Comparison of ENCODE assay signal across 15 mouse cellular contexts in genomic region chr17:46701489-46701888, GRCm38 (mm10). TPM values are rescaled to one million over a fixed set of nuclear protein-coding genes. Genes with fewer than 3 reads are reported as not detected.
A peak's percentile ranks its signal among the peaks of the same experiment; 100 is the strongest.
DNase-seq lines count a peak whose midpoint lies in the region; ATAC-seq and TF ChIP-seq lines count a peak whose summit lies in the region.
"Had no signal": no experiment of that assay in that cellular context is flagged by ENCODE, and none has a peak within 500 bp of the region (broad histone marks: within the 10 kb centered on the region; RNA-seq: fewer than 3 reads in every experiment).

No protein-coding gene starts in this region.

- peaks cover 22% of the 10 kb centered on the region for H3K4me1 ChIP-seq in limb, embryonic 14.5 days (ENCODE audit: control insufficient read depth, insufficient read depth, low read length)
- H3K4me1 ChIP-seq in stomach, postnatal 0 days (replicated peaks; ENCODE audit: control insufficient read depth, insufficient read depth) = peaks cover 5% of the 10 kb centered on the region; the same call in 1 of the 2 replicates

- no peaks in the 10 kb centered on the region for H3K27me3 ChIP-seq in limb, embryonic 14.5 days (ENCODE audit: control insufficient read depth, insufficient read depth, low read length)
- no peaks in the 10 kb centered on the region for H3K27me3 ChIP-seq in stomach, postnatal 0 days (ENCODE audit: control insufficient read depth, insufficient read depth, low read length)
- H3K27me3 ChIP-seq: embryonic facial prominence, embryonic 15.5 days; liver, embryonic 13.5 days had no signal

- intact Hi-C loops in gastrocnemius, postnatal 14 days (cut with DNase I; ENCODE audit: low total_unique reads) = no loop called here
- intact Hi-C loops in gastrocnemius, postnatal 36 days (cut with DNase I) = no loop called here
- intact Hi-C loops in left cerebral cortex, adult 2 months (cut with DNase I) = loop anchor here (5.0 kb wide), 1 partner anchor 149 kb away; no protein-coding TSS in a partner anchor

- no peak for TF ChIP-seq CTCF in left cerebral cortex, adult 2 months (IDR thresholded peaks at IDR 0.05)
- TF ChIP-seq CTCF in stomach, postnatal 0 days (IDR thresholded peaks at IDR 0.05; ENCODE audit: low read depth) = no peak

- DNase-seq in gastrocnemius, postnatal 14 days = peak; percentile 4
- no peak for DNase-seq in gastrocnemius, postnatal 36 days
- no peak for DNase-seq in left cerebral cortex, adult 2 months (ENCODE audit: extremely low spot score in 1 of 2, low spot score in 2 of 2)
- DNase-seq in left cerebral cortex, adult 9 months (ENCODE audit: low spot score in 2 of 2) = no peak
- DNase-seq in limb, embryonic 14.5 days (ENCODE audit: low spot score) = no peak
- DNase-seq in stomach, postnatal 0 days (ENCODE audit: low spot score) = no peak
- no peak for DNase-seq in retina, postnatal 1 day
- DNase-seq in lung, postnatal 14 days = no peak
- DNase-seq: adrenal gland, postnatal 10 days; cerebellum, adult 11 months; heart, postnatal 36 days; layer of hippocampus, adult 9-11 months; liver, embryonic 13.5 days; thymus, postnatal 36 days had no signal

- no peak for ATAC-seq in limb, embryonic 14.5 days (ENCODE audit: low FRiP score, low read depth)
- no peak for ATAC-seq in stomach, postnatal 0 days (ENCODE audit: low FRiP score, low TSS enrichment)

- H3K36me3 ChIP-seq in limb, embryonic 14.5 days (ENCODE audit: control insufficient read depth, insufficient read depth, low read length) = peaks cover 27% of the 10 kb centered on the region
- H3K36me3 ChIP-seq in stomach, postnatal 0 days (ENCODE audit: control insufficient read depth, insufficient read depth, low read length) = no peaks in the 10 kb centered on the region; the same call in 1 of the 2 replicates

- TF ChIP-seq POLR2A in limb, embryonic 14.5 days (IDR thresholded peaks at IDR 0.05; ENCODE audit: borderline replicate concordance, extremely low read depth, insufficient read depth, insufficient read length) = no peak

- no peak overlapping the region for H3K4me2 ChIP-seq in limb, embryonic 14.5 days (replicated peaks; ENCODE audit: low read depth, low read length, severe bottlenecking)
- H3K4me2 ChIP-seq in stomach, postnatal 0 days (replicated peaks; ENCODE audit: low read depth) = no peak overlapping the region
- H3K4me2 ChIP-seq: embryonic facial prominence, embryonic 15.5 days had no signal

- H3K9ac ChIP-seq in limb, embryonic 14.5 days (ENCODE audit: low read depth, low read length, severe bottlenecking) = 0 out of 2 replicates have a peak overlapping the region, but pooled peaks have one; percentile 12
- H3K9ac ChIP-seq in stomach, postnatal 0 days (ENCODE audit: low read length) = 0 out of 2 replicates have a peak overlapping the region, but pooled peaks have one; percentile 18
- H3K9ac ChIP-seq: embryonic facial prominence, embryonic 15.5 days had no signal

- H3K27ac ChIP-seq in left cerebral cortex, adult 2 months = peak overlapping the region; percentile 13; the same call in 1 of the 2 replicates
- H3K27ac ChIP-seq in limb, embryonic 14.5 days (replicated peaks; ENCODE audit: low read depth, low read length) = no peak overlapping the region
- 0 out of 2 replicates have a peak overlapping the region, but pooled peaks have one; percentile 18 for H3K27ac ChIP-seq in stomach, postnatal 0 days (replicated peaks)
- H3K27ac ChIP-seq: embryonic facial prominence, embryonic 15.5 days; liver, embryonic 13.5 days had no signal

- no peak for TF ChIP-seq EP300 in stomach, postnatal 0 days (optimal IDR thresholded peaks at IDR 0.05)

- 88% methylated on average over 12 of the region's 12 CpGs for WGBS in limb, embryonic 14.5 days
- 73% methylated on average over 12 of the region's 12 CpGs for WGBS in stomach, postnatal 0 days

- no peaks in the 10 kb centered on the region for H3K9me3 ChIP-seq in limb, embryonic 14.5 days (ENCODE audit: control insufficient read depth, low read length)
- no peaks in the 10 kb centered on the region for H3K9me3 ChIP-seq in stomach, postnatal 0 days (ENCODE audit: control insufficient read depth, low read length)
- H3K9me3 ChIP-seq: embryonic facial prominence, embryonic 15.5 days; liver, embryonic 13.5 days had no signal

- peak overlapping the region; percentile 11 for H3K4me3 ChIP-seq in left cerebral cortex, adult 2 months
- no peak overlapping the region for H3K4me3 ChIP-seq in limb, embryonic 14.5 days (replicated peaks; ENCODE audit: low read length)
- no peak overlapping the region for H3K4me3 ChIP-seq in stomach, postnatal 0 days (ENCODE audit: low read depth, low read length)
- H3K4me3 ChIP-seq: embryonic facial prominence, embryonic 15.5 days; liver, embryonic 13.5 days had no signal

RNA-seq across cellular contexts. Expression of gene Ppp2r5d, which starts 3.4 kb away (rescaled TPM):
- 10 to 100 TPM; 26.9 to 29.1 TPM for total RNA-seq in gastrocnemius, postnatal 14 days (2021)
- 10 to 100 TPM; 23.4 to 26.7 TPM for total RNA-seq in gastrocnemius, postnatal 36 days (2021)
- 10 to 100 TPM; 79.5 to 83.9 TPM for total RNA-seq in left cerebral cortex, adult 2 months (2021)
- polyA plus RNA-seq in limb, embryonic 14.5 days (2012; rRNA removed) = 115 and 119 TPM in 2 replicates
- 83.2 and 88.7 TPM in 2 replicates for polyA plus RNA-seq in limb, embryonic 14.5 days (2014; fragmentation: Nextera tagmentation; extraction: Ambion mirVana)
- polyA plus RNA-seq in stomach, postnatal 0 days (2015; fragmentation: Nextera tagmentation; extraction: Ambion mirVana) = 27.2 and 30.3 TPM in 2 replicates

RNA-seq across cellular contexts. Expression of gene Pex6, which starts 9.8 kb away (rescaled TPM):
- total RNA-seq in gastrocnemius, postnatal 14 days (2021) = 10 to 100 TPM; 10.1 to 11.2 TPM
- 10 to 100 TPM; 12.7 to 15.2 TPM for total RNA-seq in gastrocnemius, postnatal 36 days (2021)
- total RNA-seq in left cerebral cortex, adult 2 months (2021) = 10 to 100 TPM; 54.6 to 55.5 TPM
- 56.4 and 77.8 TPM in 2 replicates for polyA plus RNA-seq in limb, embryonic 14.5 days (2012; rRNA removed)
- 24.2 and 32.2 TPM in 2 replicates for polyA plus RNA-seq in limb, embryonic 14.5 days (2014; fragmentation: Nextera tagmentation; extraction: Ambion mirVana)
- polyA plus RNA-seq in stomach, postnatal 0 days (2015; fragmentation: Nextera tagmentation; extraction: Ambion mirVana) = 9.8 and 11.8 TPM in 2 replicates

RNA-seq across cellular contexts. Expression of gene Klhdc3, which starts 20.8 kb away (rescaled TPM):
- total RNA-seq in gastrocnemius, postnatal 14 days (2021) = 100 to 1,000 TPM; 150 to 154 TPM
- total RNA-seq in gastrocnemius, postnatal 36 days (2021) = 100 to 1,000 TPM; 110 to 123 TPM
- 100 to 1,000 TPM; 195 to 200 TPM for total RNA-seq in left cerebral cortex, adult 2 months (2021)
- 137 and 172 TPM in 2 replicates for polyA plus RNA-seq in limb, embryonic 14.5 days (2012; rRNA removed)
- 122 and 128 TPM in 2 replicates for polyA plus RNA-seq in limb, embryonic 14.5 days (2014; fragmentation: Nextera tagmentation; extraction: Ambion mirVana)
- 73.7 and 75.0 TPM in 2 replicates for polyA plus RNA-seq in stomach, postnatal 0 days (2015; fragmentation: Nextera tagmentation; extraction: Ambion mirVana)

RNA-seq across cellular contexts. Expression of gene Mea1, which starts 22.9 kb away (rescaled TPM):
- total RNA-seq in gastrocnemius, postnatal 14 days (2021) = 10 to 100 TPM; 46.2 to 57.6 TPM
- 10 to 100 TPM; 29.8 to 39.0 TPM for total RNA-seq in gastrocnemius, postnatal 36 days (2021)
- total RNA-seq in left cerebral cortex, adult 2 months (2021) = 100 to 1,000 TPM; 114 to 122 TPM
- 75.2 and 97.9 TPM in 2 replicates for polyA plus RNA-seq in limb, embryonic 14.5 days (2012; rRNA removed)
- 155 and 156 TPM in 2 replicates for polyA plus RNA-seq in limb, embryonic 14.5 days (2014; fragmentation: Nextera tagmentation; extraction: Ambion mirVana)
- 142 and 146 TPM in 2 replicates for polyA plus RNA-seq in stomach, postnatal 0 days (2015; fragmentation: Nextera tagmentation; extraction: Ambion mirVana)

RNA-seq across cellular contexts. Expression of gene Rrp36, which starts 27.3 kb away (rescaled TPM):
- total RNA-seq in gastrocnemius, postnatal 14 days (2021) = 10 to 100 TPM in 1 of 2 experiments, 1 to 10 TPM in 1; 9.5 to 11.8 TPM
- total RNA-seq in gastrocnemius, postnatal 36 days (2021) = 1 to 10 TPM; 7.5 to 9.9 TPM
- total RNA-seq in left cerebral cortex, adult 2 months (2021) = 10 to 100 TPM; 14.9 to 15.7 TPM
- polyA plus RNA-seq in limb, embryonic 14.5 days (2012; rRNA removed) = 47.2 and 48.5 TPM in 2 replicates
- 36.8 and 52.4 TPM in 2 replicates for polyA plus RNA-seq in limb, embryonic 14.5 days (2014; fragmentation: Nextera tagmentation; extraction: Ambion mirVana)
- 37.2 and 38.1 TPM in 2 replicates for polyA plus RNA-seq in stomach, postnatal 0 days (2015; fragmentation: Nextera tagmentation; extraction: Ambion mirVana)
